Mouse (Mus musculus) lung, adult 18-20 months (tissue): ENCODE measurements around the gene Dock4.

Source experiments
- DNase-seq, 2 experiments: peaks; one replicate each; pipeline ENCODE4 v3.0.0; 2022; ENCODE audit warnings: mixed read lengths in 2 of 2

Gene Dock4

GRCm38 (mm10) chr12:40445648-40446449, at the start of gene Dock4, which contains the start of gene Zfp277:
Gene Dock4, plus strand, starts transcription at chr12:40445952.
Gene Zfp277, minus strand, starts transcription at chr12:40445902.
- DNase-seq, result peak; percentile 99 to 100

GRCm38 (mm10) chr12:40398916-40399315, 46.8 kb upstream of the Dock4 start:
- no peak for DNase-seq

- DNase-seq, result no peak
These were observed 46.4 kb upstream of the Dock4 start for GRCm38 (mm10) chr12:40399386-40399785.

GRCm38 (mm10) chr12:40399812-40400211, 45.9 kb upstream of the Dock4 start:
- no peak for DNase-seq

- DNase-seq, result no peak
These were observed 31.0 kb upstream of the Dock4 start for GRCm38 (mm10) chr12:40414682-40415311.

GRCm38 (mm10) chr12:40415312-40415925, 30.3 kb upstream of the Dock4 start:
- no peak for DNase-seq

- no peak for DNase-seq
These were observed 28.5 kb upstream of the Dock4 start for GRCm38 (mm10) chr12:40417257-40417656.

GRCm38 (mm10) chr12:40424991-40425390, 20.8 kb upstream of the Dock4 start:
- no peak for DNase-seq

- no peak for DNase-seq
These were observed 18.1 kb upstream of the Dock4 start for GRCm38 (mm10) chr12:40427606-40428005.

- no peak for DNase-seq
These were observed 15.8 kb upstream of the Dock4 start for GRCm38 (mm10) chr12:40429976-40430375.

- DNase-seq, result no peak
These were observed 14.7 kb upstream of the Dock4 start for GRCm38 (mm10) chr12:40431075-40431474.

GRCm38 (mm10) chr12:40434101-40434500, 11.7 kb upstream of the Dock4 start:
- DNase-seq, result no peak

- no peak for DNase-seq
These were observed 7.7 kb upstream of the Dock4 start for GRCm38 (mm10) chr12:40438049-40438448.

- DNase-seq, result peak; percentile 57 to 67
These were observed 546 bp upstream of the Dock4 start for GRCm38 (mm10) chr12:40445206-40445605.

- peak; percentile 44 to 47 for DNase-seq
These were observed 964 bp downstream of the Dock4 start for GRCm38 (mm10) chr12:40446450-40447381.

GRCm38 (mm10) chr12:40447561-40448355, 2.0 kb downstream of the Dock4 start:
- peak; percentile 24 to 47 for DNase-seq

GRCm38 (mm10) chr12:40449119-40449795, 3.5 kb downstream of the Dock4 start:
- no peak for DNase-seq

- DNase-seq, result no peak
These were observed 10.8 kb downstream of the Dock4 start for GRCm38 (mm10) chr12:40456517-40456916.

GRCm38 (mm10) chr12:40458977-40459376, 13.2 kb downstream of the Dock4 start:
- peak; percentile 51 to 78 for DNase-seq

GRCm38 (mm10) chr12:40459673-40460265, 14.0 kb downstream of the Dock4 start:
- DNase-seq, result no peak
